Mouse (Mus musculus) kidney, postnatal 25 days (tissue): ENCODE data around the gene Tmem222.

Source experiments
- DNase-seq, 2 experiments: peaks; one replicate each; pipeline ENCODE4 v3.0.0; 2021; ENCODE audit warnings: mixed read lengths in 2 of 2

Gene Tmem222

GRCm38 (mm10) chr4:133277104-133278026, at the start of gene Tmem222:
Gene Tmem222, minus strand, starts transcription at chr4:133277792.
- peak; percentile 95 to 97 for DNase-seq

DNA sequence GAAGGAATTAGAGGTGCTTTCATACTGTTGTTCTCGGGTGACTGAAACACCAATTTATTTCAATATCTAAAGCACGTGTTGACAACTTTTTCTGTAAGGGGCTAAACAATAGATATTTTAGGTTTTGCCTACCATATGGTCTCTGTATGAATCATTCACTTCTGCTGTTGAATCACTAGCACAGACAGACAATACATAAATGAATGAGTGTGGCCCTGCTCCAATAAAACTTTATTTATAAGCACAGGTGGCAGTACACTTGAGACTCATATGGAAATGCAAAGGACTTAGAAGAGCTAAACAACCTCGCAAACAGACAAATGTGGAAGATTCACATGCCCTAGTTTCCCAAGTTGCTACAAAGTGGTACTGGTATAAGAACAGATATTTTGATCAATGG, 42.1 kb upstream of the Tmem222 start:
- DNase-seq = no peak

DNA sequence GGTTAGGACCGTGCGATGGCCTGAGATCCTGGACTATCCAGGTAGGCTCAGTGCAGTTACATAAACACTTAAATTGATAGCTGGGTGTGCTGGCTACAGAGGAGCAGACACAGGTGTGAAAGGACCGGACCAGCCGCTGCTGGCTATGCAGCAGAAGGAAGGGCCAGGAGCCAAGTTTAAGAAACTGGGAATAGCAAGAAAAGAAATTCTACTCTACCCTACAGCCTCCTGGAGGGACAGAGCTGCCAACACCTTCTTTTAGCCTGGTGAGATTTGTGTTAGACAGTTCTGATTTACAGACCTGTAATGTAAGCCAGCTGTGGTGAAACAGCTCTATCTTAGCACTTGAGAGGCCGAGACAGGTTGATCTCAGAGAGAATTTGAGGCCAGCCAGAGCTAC, 38.4 kb upstream of the Tmem222 start:
- DNase-seq = peak in 1 of 2 experiments; percentile 34

GRCm38 (mm10) chr4:133314896-133315295, 37.3 kb upstream of the Tmem222 start:
- peak; percentile 93 to 96 for DNase-seq

DNA sequence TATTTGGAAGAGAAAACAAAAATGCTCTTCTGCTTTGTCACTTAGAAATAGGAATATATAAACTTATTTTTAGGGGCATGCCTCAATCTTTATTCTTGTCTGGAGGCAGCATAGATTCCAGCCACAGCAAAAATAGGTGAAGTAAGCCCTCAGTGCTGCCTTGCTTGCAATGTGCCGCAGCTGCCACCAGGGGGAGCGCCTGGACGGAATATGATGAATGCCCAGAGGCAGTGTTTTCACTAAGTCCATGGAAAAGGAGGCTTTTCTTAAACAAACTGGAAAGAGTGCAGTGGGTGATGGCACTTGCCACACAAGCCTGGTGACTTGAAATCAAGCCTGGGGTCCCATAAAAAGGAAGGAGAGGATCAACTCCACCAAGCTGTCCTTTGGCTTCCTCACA, 32.4 kb upstream of the Tmem222 start:
- peak; percentile 81 to 90 for DNase-seq

DNA sequence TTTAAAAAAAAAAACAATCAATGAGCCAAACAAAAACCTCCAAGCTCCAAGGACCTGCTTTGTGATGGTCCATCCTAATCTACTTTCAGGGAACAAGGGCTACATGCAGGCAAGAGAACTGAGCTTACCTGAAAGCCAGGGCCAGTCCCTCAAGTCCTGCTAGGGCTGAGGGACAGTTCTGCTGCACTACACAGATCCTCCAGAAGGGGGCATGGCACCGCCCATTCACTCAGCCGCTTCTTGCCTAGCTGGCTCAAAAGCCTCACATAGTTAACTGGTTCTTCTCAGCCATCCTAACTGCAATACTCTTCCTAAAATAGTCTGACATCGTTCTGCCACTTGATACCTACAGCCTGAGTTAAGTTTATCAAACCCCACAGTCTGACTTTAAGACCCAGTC, 29.7 kb upstream of the Tmem222 start:
- peak; percentile 69 for DNase-seq

GRCm38 (mm10) chr4:133305825-133306224, 28.2 kb upstream of the Tmem222 start:
- no peak for DNase-seq

DNA sequence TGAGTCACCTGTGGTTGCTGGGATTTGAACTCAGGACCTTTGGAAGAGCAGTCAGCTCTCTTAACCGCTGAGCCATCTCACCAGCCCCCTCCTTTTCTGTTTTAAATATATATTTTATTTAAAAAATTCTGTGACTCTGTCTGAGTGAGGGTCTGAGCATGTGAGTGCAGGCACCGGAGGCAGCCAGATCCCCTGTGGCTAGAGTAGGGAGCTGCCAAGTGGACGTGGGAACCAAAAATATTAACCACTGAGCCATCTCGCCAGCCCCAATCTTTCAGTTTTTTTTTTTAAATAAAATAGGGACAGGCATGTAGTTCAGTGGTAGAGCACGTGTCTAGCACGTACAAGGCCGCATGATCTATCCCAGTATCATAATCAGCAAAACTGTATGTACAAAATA, 27.2 kb upstream of the Tmem222 start:
- no peak for DNase-seq

DNA sequence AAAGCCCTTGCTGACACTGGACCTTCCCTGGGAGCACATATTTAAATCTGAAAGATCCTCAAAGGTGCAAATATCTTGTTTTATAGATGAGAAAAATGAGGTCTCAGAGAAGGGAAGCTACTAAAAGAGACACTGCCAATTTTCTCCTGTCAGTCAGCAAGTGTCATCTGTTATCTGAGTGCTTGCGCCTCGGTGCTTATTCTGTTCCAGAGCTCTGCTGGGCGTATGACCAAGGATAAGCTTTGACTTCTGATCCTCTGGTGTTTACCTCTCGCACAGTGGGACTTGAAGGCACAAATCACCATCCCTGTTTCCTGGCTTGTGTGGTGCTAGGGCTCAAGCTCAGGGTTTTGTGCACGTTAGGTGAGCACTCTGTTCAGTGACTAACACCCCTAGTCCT, 25.1 kb upstream of the Tmem222 start:
- no peak for DNase-seq

DNA sequence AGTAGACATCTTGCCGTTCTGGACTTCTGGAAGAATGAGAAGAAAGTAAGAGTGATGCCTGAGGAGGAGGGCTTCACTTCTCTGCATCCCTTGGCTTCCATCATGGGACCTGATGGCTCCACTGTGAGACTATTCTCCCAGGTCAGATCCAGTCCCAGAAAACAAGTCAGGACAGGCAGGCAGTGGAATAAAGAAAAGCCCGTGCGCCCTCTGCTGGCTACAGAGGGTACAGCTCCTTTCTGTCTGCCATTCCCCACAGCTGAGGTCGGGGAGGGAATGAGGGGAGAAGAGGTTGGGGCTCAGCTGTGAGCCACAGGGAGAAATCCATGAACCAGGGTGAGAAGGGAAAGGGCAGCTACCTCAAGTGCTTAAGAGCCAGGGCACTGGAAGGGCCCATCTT, 24.2 kb upstream of the Tmem222 start:
- peak; percentile 67 to 81 for DNase-seq

- DNase-seq = no peak
Observed at GRCm38 (mm10) chr4:133300421-133300820, 22.8 kb upstream of the Tmem222 start.

GRCm38 (mm10) chr4:133299701-133300100, 22.1 kb upstream of the Tmem222 start:
- DNase-seq = no peak

DNA sequence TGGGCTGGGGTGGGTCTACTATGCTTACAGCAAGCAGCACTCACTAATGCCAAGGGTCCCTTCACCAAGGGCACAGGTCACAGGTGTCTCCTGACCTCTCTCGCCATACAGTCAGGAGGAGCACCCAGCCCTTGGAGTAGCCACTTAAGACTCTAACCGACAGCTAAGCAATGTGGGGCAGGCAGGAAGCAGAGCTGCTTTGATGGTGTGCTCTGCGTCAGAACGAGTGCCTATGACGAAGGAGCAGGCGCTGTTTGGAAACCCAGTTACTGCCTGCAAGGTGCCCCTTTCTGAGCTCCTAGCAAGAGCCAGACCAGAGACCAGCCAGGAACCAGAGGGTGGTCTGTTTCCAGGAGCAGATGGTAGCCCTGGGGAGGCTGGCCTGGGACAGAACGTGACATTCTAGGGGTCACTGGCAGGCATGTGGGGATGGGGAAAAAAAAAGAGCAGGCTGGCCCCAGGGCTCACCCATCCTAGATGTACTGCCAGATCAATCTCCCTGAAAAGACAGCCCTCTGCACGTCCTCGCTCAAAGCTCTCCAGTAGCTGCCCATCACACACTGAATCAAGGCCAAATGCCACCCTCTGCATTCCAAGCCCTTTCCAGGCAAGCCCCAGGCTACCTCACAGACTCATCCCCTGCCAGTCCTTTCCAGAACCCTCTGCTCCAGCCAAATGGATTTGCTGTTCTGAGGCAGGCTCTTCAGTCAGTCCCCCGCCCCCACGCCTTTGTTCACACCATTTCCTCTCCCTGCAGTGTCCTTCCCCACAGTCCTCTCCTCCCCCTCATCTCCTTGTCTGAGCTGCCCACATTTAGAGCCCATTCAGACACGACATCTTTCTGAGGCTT, 21.1 kb upstream of the Tmem222 start:
- no peak for DNase-seq

GRCm38 (mm10) chr4:133297801-133298238, 20.2 kb upstream of the Tmem222 start:
- peak; percentile 83 to 84 for DNase-seq

- no peak for DNase-seq
Observed at GRCm38 (mm10) chr4:133297360-133297759, 19.8 kb upstream of the Tmem222 start.

- DNase-seq = no peak
Observed at GRCm38 (mm10) chr4:133294084-133294483, 16.5 kb upstream of the Tmem222 start.

DNA sequence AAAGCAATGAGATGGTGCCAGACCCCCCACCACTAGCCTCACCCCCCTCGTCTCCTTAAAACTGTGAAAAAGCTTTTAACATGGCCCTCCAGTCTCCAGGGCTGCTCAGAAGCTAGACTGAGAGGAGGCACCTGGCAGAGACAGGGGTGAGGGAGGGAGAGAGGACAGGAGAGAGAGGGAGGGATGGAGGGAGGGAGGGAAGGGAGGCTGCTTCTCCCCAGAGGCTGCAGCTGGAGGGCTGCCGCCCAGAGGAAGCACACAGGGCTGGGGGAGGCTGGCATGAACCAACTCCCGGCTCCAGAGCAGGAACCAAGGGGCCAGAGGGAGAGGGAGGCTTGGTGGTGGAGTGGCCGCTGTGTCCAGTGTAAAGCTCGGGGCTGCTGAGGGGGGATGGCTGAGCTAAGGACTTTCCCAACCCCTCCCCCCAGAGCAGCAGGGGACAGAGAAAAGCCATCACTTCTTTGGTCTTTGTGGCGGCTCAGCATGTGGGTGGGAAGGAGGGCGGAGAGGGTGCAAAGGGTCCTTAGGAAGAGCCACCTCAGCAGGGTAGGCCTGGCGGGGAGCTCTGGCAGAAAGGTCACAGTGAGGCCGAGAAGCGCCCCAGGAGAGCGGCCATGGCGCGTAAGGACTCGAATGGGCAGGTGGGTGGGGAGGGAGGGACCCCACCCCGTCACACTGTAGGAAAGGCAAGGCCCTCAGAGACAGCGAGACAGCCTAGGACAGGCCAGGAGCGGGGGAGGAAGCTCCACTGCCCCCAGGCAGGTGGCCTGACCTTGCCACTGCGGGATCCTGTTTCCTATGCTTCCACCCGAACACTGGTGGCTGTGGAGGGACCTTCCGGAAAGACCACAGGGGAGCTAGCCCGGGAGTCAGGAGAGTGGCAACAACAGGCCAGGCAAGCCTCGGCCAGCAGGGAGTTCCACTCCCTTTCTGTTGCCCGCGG, 15.6 kb upstream of the Tmem222 start:
- no peak for DNase-seq

DNA sequence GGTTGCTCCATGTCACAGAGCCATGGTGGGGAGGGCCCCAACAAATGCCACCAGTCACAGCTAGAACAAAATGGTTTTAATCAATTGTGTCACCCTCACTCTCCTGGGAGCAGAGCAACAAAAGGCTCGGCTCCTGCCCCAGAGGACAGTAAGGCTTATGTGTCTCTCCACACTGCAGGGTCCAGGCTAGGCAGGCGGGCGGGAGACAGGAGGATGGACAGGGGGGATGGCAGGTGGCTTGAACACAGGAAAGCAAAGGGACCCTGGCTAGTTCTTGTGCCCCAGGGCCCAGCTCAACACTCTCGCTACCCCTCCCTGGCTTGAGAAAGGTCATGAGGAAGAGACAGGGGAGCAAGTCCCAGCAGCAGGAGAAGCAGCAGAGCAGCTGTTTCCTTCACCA, 14.8 kb upstream of the Tmem222 start:
- no peak for DNase-seq

DNA sequence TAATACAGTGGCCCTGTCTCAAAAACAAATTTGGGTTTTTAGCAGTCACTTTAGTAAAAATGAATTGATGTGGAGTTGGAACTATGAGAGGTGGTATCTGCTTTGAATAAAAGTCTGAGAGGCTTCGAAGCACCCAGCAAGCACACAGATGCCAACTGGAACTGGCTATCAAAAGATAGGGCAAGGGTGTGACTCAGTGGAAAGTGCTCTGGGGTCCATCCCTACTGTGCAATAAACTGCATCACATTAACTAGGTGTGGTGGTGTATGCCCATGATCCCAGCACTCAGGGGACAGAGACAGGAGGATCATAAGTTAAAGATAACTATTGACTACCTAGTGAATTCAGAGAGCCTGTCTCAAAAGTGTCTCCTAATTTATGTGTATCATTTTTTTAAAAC, 13.7 kb upstream of the Tmem222 start:
- no peak for DNase-seq

DNA sequence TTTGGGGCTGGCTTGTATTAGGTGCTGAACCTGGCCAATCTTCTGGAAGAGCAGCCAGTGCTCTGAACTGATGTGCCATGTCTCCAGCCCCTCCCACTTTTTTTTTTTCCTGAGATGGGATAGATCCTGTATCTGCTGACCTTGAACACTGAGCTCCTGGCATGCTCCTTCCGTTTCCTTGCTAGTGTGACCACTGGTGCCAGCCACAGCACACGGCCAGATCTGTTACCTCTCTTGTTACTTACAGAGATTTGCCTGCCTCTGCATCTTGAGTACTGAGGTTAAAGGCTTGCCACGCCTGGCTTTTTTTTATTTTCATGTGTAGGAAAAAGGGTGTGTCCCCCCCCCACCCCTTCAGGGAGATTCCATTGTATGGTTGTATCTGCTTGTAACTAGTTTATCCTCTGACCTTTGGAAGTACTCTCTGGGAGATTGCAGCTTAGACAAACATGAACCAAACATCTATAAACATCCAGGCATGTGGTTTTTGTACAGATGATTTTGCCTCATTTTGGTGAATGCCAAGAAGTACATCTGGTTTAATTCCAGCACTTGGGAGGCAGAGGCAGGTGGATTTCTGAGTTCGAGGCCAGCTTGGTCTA, 9.0 kb upstream of the Tmem222 start:
- no peak for DNase-seq

- DNase-seq = no peak
Observed at GRCm38 (mm10) chr4:133285950-133286349, 8.4 kb upstream of the Tmem222 start.

GRCm38 (mm10) chr4:133285299-133285698, 7.7 kb upstream of the Tmem222 start:
- no peak for DNase-seq
